Mouse (Mus musculus) regulatory T cell (primary cell): ENCODE results near the gene Trpm3.

Experiments
- in situ Hi-C: fragments of 300-600 bp; cut with MboI, MseI; formaldehyde crosslinking; loops from one replicate; pipeline ENCODE4 v1.15.1; 2025; ENCODE audit warnings: high pct_unique_total_duplicates

The Trpm3 gene

GRCm38 (mm10) chr19:22920949-22921348 lies 782.1 kb downstream of the Trpm3 start:
- in situ Hi-C loops: no loop called here

GRCm38 (mm10) chr19:22922871-22923670 lies 784.2 kb downstream of the Trpm3 start:
- in situ Hi-C loops: no loop called here

- in situ Hi-C loops: no loop called here
Measured at GRCm38 (mm10) chr19:22925284-22925683, 786.4 kb downstream of the Trpm3 start.

- in situ Hi-C loops: no loop called here
Measured at GRCm38 (mm10) chr19:22926753-22927152, 787.9 kb downstream of the Trpm3 start.

- in situ Hi-C loops: no loop called here
Measured at GRCm38 (mm10) chr19:22928366-22928765, 789.5 kb downstream of the Trpm3 start.

GRCm38 (mm10) chr19:22929768-22930167 lies 790.9 kb downstream of the Trpm3 start:
- in situ Hi-C loops: no loop called here

GRCm38 (mm10) chr19:22930368-22930834 lies 791.6 kb downstream of the Trpm3 start:
- in situ Hi-C loops: no loop called here

GRCm38 (mm10) chr19:22931006-22931405 lies 792.2 kb downstream of the Trpm3 start:
- in situ Hi-C loops: no loop called here

GRCm38 (mm10) chr19:22935067-22935466 lies 796.2 kb downstream of the Trpm3 start:
- in situ Hi-C loops: no loop called here

- in situ Hi-C loops: no loop called here
Measured at GRCm38 (mm10) chr19:22938848-22939724, 800.2 kb downstream of the Trpm3 start.

- in situ Hi-C loops: no loop called here
Measured at GRCm38 (mm10) chr19:22939836-22940235, 801.0 kb downstream of the Trpm3 start.

GRCm38 (mm10) chr19:22940487-22940886 lies 801.6 kb downstream of the Trpm3 start:
- in situ Hi-C loops: no loop called here

GRCm38 (mm10) chr19:22940956-22941355 lies 802.1 kb downstream of the Trpm3 start:
- in situ Hi-C loops: no loop called here

- in situ Hi-C loops: no loop called here
Measured at GRCm38 (mm10) chr19:22952480-22952879, 813.6 kb downstream of the Trpm3 start.

- in situ Hi-C loops: no loop called here
Measured at GRCm38 (mm10) chr19:22953191-22953590, 814.3 kb downstream of the Trpm3 start.

- in situ Hi-C loops: no loop called here
Measured at GRCm38 (mm10) chr19:22958414-22958813, 819.6 kb downstream of the Trpm3 start.

- in situ Hi-C loops: no loop called here
Measured at GRCm38 (mm10) chr19:22960450-22961265, 821.8 kb downstream of the Trpm3 start.

GRCm38 (mm10) chr19:22962001-22962708 lies 823.3 kb downstream of the Trpm3 start:
- in situ Hi-C loops: no loop called here

GRCm38 (mm10) chr19:22962731-22963130 lies 823.9 kb downstream of the Trpm3 start:
- in situ Hi-C loops: no loop called here

GRCm38 (mm10) chr19:22963726-22964398 lies 825.0 kb downstream of the Trpm3 start:
- in situ Hi-C loops: no loop called here
